Mouse (Mus musculus): ENCODE data around the gene Gm20388. TPM values are rescaled to one million over a fixed set of nuclear protein-coding genes. Genes with fewer than 3 reads are reported as not detected.

Gene Gm20388
- total and polyA plus RNA-seq, 2 experiments from 2014 or later: 17.3 TPM; not detected in 1

DNA sequence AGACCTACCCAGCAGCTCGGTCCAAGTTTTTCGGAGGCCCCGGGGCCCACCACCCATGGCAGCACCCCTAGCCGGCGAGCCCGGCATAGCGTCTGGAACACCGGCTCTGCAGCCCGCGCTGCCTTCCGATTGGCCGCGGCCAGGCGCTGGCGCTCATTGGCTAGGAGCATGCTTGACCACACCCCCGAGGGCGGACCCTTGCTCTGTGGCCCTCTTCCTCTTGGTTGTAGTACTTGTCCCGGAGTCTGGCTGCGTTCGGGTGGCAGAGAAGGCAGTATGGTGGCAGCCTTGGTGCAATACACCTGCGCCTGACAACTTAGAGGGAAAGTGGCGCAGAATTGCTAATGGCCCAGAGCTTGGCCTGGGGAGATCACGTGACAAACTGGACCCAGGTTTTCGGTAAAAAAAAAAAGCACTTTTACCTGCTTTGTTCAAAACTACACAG is 3407.8 kb downstream of the Gm20388 start, which contains the start of gene Fanca:
TSS of gene Fanca (minus strand) at position 110 of the 445 bp plus-strand sequence.
- H3K27ac ChIP-seq (ENCODE audit: low read depth): no peak within 1 kb of the TSS
- under 1% methylated on average over 24 of the region's 24 CpGs for WGBS
- H3K4me3 ChIP-seq (ENCODE audit: low read depth, low read length): peak within 1 kb of the TSS; percentile 56
- no peaks in the 10 kb centered on the region for H3K27me3 ChIP-seq (ENCODE audit: control insufficient read depth, insufficient read depth, low read length)
- peak; percentile 92 for DNase-seq (ENCODE audit: low spot score)
- H3K9ac ChIP-seq (replicated peaks; ENCODE audit: low read depth, low read length): peak within 1 kb of the TSS; percentile 40
- ATAC-seq (ENCODE audit: insufficient read depth, low read depth): peak; percentile 100
- TF ChIP-seq EP300 (IDR thresholded peaks at IDR 0.05; ENCODE audit: low read depth): no peak
- no peak for TF ChIP-seq CTCF (IDR thresholded peaks at IDR 0.05; ENCODE audit: low read depth)
- no peaks in the 10 kb centered on the region for H3K36me3 ChIP-seq (replicated peaks; ENCODE audit: control insufficient read depth, insufficient read depth, low read length)
- peaks cover 6% of the 10 kb centered on the region; the same call in 1 of the 2 replicates for H3K4me1 ChIP-seq (ENCODE audit: control insufficient read depth, insufficient read depth)
- peak within 1 kb of the TSS; percentile 72 for H3K4me2 ChIP-seq (ENCODE audit: low read depth, low read length)
- no peaks in the 10 kb centered on the region for H3K9me3 ChIP-seq (replicated peaks; ENCODE audit: control insufficient read depth, low read length)

DNA sequence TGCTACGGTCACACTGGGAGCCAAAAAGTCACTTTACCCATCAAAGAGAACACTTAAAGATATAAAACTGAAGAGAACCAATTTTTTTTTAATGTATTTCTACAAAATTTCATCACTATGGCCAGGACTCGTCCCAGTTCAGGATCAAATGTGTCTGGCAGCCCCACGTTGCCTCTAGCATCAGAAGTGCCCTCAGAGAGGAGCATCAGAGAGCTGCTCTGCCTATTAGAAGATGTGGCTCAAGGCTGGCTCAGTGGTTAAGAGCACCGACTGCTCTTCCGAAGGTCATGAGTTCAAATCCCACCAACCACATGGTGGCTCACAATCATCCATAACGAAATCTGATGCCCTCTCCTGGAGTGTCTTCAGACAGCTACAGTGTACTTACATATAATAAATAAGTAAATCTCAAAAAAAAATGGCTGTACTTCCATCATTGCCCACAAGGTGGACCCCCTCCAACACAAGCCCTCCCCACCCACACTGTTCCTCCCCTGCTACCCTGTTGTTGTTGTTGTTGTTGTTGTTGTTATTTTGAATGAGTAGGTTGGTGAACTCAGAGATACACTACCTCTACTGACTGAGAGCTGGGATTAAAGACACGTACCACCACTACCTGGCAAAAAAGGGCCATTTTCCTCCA is 3409.0 kb downstream of the Gm20388 start:
- Histone ChIP-seq H3K27ac (ENCODE audit: low read depth) (no peak overlapping the region), H3K27me3 (ENCODE audit: control insufficient read depth, insufficient read depth, low read length) (no peaks in the 10 kb centered on the region), H3K9me3 (replicated peaks; ENCODE audit: control insufficient read depth, low read length) (no peaks in the 10 kb centered on the region), H3K4me2 (ENCODE audit: low read depth, low read length) (no peak overlapping the region), H3K4me3 (ENCODE audit: low read depth, low read length) (no peak overlapping the region), H3K36me3 (replicated peaks; ENCODE audit: control insufficient read depth, insufficient read depth, low read length) (no peaks in the 10 kb centered on the region), H3K9ac (replicated peaks; ENCODE audit: low read depth, low read length) (no peak overlapping the region), H3K4me1 (ENCODE audit: control insufficient read depth, insufficient read depth) (peaks cover 6% of the 10 kb centered on the region; the same call in 1 of the 2 replicates)
- TF ChIP-seq EP300 (IDR thresholded peaks at IDR 0.05; ENCODE audit: low read depth) (no peak), CTCF (IDR thresholded peaks at IDR 0.05; ENCODE audit: low read depth) (peak; percentile 69)
- DNase-seq (ENCODE audit: low spot score) (peak; percentile 36), ATAC-seq (ENCODE audit: insufficient read depth, low read depth) (no peak)
- 20% methylated on average over 7 of the region's 7 CpGs for WGBS

DNA sequence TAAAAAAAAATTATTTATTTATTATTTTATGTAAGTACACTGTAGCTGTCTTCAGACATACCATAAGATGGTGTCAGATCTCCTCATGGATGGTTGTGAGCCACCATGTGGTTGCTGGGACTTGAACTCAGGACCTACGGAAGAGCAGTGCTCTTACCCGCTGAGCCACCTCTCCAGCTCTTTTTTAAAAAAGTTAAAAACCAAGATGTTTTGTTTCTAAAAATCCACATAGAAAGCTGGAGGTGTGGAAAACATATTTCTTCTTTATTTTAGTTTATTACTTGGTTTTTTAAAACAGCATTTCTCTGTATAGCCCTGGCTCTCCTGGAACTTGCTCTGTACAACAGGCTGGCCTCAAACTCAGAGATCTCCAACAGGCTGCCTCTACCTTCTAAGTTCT is 3417.9 kb downstream of the Gm20388 start:
- no peak for ATAC-seq (ENCODE audit: insufficient read depth, low read depth)
- Histone ChIP-seq H3K36me3 (replicated peaks; ENCODE audit: control insufficient read depth, insufficient read depth, low read length) (no peaks in the 10 kb centered on the region), H3K4me3 (ENCODE audit: low read depth, low read length) (no peak overlapping the region), H3K27me3 (ENCODE audit: control insufficient read depth, insufficient read depth, low read length) (peaks cover 25% of the 10 kb centered on the region), H3K9ac (replicated peaks; ENCODE audit: low read depth, low read length) (no peak overlapping the region), H3K4me2 (ENCODE audit: low read depth, low read length) (no peak overlapping the region), H3K27ac (ENCODE audit: low read depth) (no peak overlapping the region), H3K4me1 (ENCODE audit: control insufficient read depth, insufficient read depth) (no peaks in the 10 kb centered on the region), H3K9me3 (replicated peaks; ENCODE audit: control insufficient read depth, low read length) (no peaks in the 10 kb centered on the region)
- TF ChIP-seq CTCF (IDR thresholded peaks at IDR 0.05; ENCODE audit: low read depth): no peak
- TF ChIP-seq EP300 (IDR thresholded peaks at IDR 0.05; ENCODE audit: low read depth): no peak
- no peak for DNase-seq (ENCODE audit: low spot score)
- WGBS: 92% methylated on average over 2 of the region's 2 CpGs

DNA sequence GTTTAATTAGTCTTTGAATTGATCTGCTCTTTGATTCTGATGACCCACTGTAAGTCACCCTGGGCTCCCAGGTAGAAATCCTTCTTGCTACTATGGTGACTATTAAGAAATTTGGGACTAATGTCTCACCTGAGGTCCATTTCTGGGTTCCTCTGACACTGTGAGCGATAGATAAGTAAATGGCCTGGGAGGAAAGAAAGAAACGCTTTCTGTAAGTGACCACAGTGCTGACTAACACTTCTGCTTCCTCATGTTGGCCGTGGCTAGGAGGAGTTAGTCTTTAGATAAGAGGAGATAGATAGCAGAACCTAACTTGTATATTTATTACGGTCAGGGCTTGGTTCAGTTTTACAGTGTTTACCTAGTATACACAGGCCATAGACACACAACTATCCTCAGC is 3418.7 kb downstream of the Gm20388 start:
- TF ChIP-seq CTCF (IDR thresholded peaks at IDR 0.05; ENCODE audit: low read depth) (no peak), EP300 (IDR thresholded peaks at IDR 0.05; ENCODE audit: low read depth) (no peak)
- no peak overlapping the region for H3K9ac ChIP-seq (replicated peaks; ENCODE audit: low read depth, low read length)
- peaks cover 33% of the 10 kb centered on the region for H3K27me3 ChIP-seq (ENCODE audit: control insufficient read depth, insufficient read depth, low read length)
- 41% methylated on average over 4 of the region's 4 CpGs for WGBS
- H3K36me3 ChIP-seq (replicated peaks; ENCODE audit: control insufficient read depth, insufficient read depth, low read length): no peaks in the 10 kb centered on the region
- no peak for DNase-seq (ENCODE audit: low spot score)
- no peaks in the 10 kb centered on the region for H3K9me3 ChIP-seq (replicated peaks; ENCODE audit: control insufficient read depth, low read length)
- H3K4me3 ChIP-seq (ENCODE audit: low read depth, low read length): no peak overlapping the region
- no peaks in the 10 kb centered on the region for H3K4me1 ChIP-seq (ENCODE audit: control insufficient read depth, insufficient read depth)
- ATAC-seq (ENCODE audit: insufficient read depth, low read depth): no peak
- H3K27ac ChIP-seq (ENCODE audit: low read depth): no peak overlapping the region
- no peak overlapping the region for H3K4me2 ChIP-seq (ENCODE audit: low read depth, low read length)

DNA sequence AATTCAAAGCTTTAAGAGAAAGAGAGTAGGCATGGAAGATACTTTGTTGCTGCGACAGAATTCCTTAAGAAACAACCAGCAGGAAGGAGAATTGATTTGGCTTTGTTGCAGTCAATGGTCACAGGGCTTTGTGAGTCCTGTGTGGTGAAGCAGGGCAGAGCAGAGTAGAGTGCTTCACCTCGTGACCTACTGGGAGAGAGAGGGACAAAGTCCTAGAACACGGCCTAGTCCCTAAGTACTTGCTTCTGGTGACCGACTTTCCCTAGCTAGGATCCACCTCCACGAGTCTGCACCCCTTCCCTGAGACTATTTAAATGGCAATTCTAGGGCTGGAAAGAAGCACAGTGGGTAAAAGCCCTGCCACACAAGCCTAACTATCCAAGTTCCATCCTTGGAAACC is 3419.3 kb downstream of the Gm20388 start:
- H3K27me3 ChIP-seq (ENCODE audit: control insufficient read depth, insufficient read depth, low read length): peaks cover 38% of the 10 kb centered on the region
- no peak for ATAC-seq (ENCODE audit: insufficient read depth, low read depth)
- 69% methylated on average over 5 of the region's 5 CpGs for WGBS

DNA sequence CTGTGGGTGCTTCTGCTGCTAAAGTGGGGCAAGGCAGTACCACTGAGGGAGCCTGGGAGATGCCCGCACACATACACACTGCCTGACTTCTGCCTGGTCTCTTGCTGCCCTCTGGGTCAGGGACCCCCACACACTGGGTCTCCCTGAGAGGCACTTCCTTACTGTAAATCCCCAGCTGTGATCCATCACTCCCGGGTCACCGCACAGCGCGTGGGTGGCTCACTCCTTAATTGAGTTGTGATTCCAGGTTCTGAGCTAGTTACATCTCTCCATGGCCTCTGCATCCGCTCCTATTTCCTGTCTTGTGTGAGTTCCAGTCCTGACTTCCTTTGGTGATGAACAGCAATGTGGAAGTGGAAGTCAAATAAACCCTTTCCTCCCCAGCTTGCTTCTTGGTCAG is 3420.1 kb downstream of the Gm20388 start:
- Histone ChIP-seq H3K9ac (replicated peaks; ENCODE audit: low read depth, low read length) (no peak overlapping the region), H3K27ac (ENCODE audit: low read depth) (no peak overlapping the region), H3K4me3 (ENCODE audit: low read depth, low read length) (no peak overlapping the region)

More for the DNA sequence above, 3419.3 kb downstream of the Gm20388 start:
- Histone ChIP-seq H3K4me1 (ENCODE audit: control insufficient read depth, insufficient read depth) (no peaks in the 10 kb centered on the region), H3K36me3 (replicated peaks; ENCODE audit: control insufficient read depth, insufficient read depth, low read length) (no peaks in the 10 kb centered on the region), H3K9me3 (replicated peaks; ENCODE audit: control insufficient read depth, low read length) (no peaks in the 10 kb centered on the region), H3K9ac (replicated peaks; ENCODE audit: low read depth, low read length) (no peak overlapping the region), H3K27ac (ENCODE audit: low read depth) (no peak overlapping the region), H3K4me2 (ENCODE audit: low read depth, low read length) (no peak overlapping the region), H3K4me3 (ENCODE audit: low read depth, low read length) (no peak overlapping the region)
- TF ChIP-seq EP300 (IDR thresholded peaks at IDR 0.05; ENCODE audit: low read depth) (no peak), CTCF (IDR thresholded peaks at IDR 0.05; ENCODE audit: low read depth) (no peak)
- no peak for DNase-seq (ENCODE audit: low spot score)

More for the DNA sequence above, 3420.1 kb downstream of the Gm20388 start:
- DNase-seq (ENCODE audit: low spot score): no peak
- H3K36me3 ChIP-seq (replicated peaks; ENCODE audit: control insufficient read depth, insufficient read depth, low read length): no peaks in the 10 kb centered on the region
- no peaks in the 10 kb centered on the region for H3K9me3 ChIP-seq (replicated peaks; ENCODE audit: control insufficient read depth, low read length)
- WGBS: 56% methylated on average over 6 of the region's 6 CpGs
- peaks cover 41% of the 10 kb centered on the region for H3K27me3 ChIP-seq (ENCODE audit: control insufficient read depth, insufficient read depth, low read length)
- no peak for ATAC-seq (ENCODE audit: insufficient read depth, low read depth)
- no peaks in the 10 kb centered on the region for H3K4me1 ChIP-seq (ENCODE audit: control insufficient read depth, insufficient read depth)
- no peak for TF ChIP-seq EP300 (IDR thresholded peaks at IDR 0.05; ENCODE audit: low read depth)
- TF ChIP-seq CTCF (IDR thresholded peaks at IDR 0.05; ENCODE audit: low read depth): no peak
- no peak overlapping the region for H3K4me2 ChIP-seq (ENCODE audit: low read depth, low read length)
